Mouse (Mus musculus): ENCODE measurements around the gene Tube1.

The Tube1 gene

DNA sequence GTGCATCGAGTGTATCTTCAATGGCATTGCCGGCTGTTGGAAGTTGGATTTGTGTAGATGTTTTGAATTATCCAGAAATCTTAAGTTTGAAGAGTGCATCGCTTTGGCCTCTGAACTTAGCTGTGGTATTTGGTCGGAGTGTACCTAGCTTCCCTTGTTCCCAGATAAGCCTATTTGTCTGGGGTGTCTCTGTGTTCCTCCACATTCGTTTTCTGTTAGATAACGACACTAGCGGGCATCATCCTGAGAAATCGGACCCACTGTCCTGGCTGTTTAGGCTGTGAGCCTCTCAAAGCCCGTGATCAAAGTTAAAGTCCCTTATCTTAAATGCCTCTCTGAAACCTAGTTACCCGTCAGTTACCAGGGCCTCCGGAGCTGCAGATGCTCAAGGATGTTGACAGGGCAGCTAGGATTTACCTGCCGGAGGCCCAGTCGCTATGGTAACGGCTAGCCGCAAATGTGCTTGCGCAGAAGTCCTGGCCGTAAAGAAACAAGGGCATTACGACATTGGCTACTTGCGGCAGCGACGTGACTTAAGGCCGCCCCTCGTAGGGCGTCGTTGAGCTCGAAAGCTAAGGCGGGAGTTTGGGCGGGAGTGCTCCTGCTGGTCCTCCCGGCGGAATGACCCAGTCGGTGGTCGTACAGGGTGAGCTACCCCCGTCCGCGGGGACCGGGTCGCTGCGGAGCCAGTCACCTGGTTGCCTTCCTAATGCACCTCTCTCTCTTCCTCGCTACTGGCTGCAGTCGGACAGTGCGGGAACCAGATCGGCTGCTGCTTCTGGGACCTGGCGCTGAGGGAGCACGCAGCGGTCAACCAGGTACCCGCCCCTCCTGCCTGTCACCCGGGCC, at the start of gene Tube1, which contains the start of gene Fam229b:
Gene Tube1 (plus strand): TSS at position 515 of the 849 bp plus-strand sequence.
Gene Fam229b (minus strand): TSS at position 453 of the 849 bp plus-strand sequence.
- DNase-seq: peak; percentile 88

DNA sequence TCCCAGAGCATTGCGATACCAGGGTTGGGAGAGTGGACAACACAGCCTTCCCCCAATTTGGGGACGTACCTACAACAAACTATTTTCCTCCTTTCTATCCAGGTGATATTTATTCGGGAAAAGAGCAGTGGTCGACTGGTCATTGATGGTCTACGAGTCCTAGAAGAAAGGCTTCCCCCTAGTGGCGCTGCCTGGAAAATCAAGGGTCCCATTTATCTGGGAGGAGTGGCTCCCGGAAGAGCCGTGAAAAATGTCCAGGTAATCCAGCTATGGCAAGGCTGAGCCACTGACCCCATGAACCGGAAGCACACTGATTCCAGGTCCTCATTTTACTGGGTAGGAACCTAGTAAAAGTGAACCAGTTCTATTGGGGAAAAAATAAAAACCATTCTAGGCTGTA, 36.8 kb upstream of the Tube1 start:
- DNase-seq: peak; percentile 45

DNA sequence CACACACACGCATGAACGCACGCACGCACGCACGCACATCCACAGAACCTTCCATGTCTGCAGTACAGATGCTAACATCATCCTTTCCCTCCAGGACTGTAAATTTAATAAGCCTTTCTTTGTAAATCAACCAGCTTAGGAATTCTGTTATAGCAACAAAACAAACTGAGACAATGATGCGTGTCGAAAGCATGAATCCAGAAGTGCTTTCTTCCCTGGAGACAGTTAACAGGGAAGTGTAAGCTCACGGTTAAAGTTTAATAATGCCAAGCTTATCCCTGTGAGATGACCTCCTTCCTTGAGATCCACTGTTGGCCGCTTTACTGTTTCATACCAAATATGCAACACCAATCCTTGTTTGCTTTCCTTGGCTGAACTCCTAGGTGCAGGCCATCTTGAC, 35.0 kb upstream of the Tube1 start:
- no peak for DNase-seq

DNA sequence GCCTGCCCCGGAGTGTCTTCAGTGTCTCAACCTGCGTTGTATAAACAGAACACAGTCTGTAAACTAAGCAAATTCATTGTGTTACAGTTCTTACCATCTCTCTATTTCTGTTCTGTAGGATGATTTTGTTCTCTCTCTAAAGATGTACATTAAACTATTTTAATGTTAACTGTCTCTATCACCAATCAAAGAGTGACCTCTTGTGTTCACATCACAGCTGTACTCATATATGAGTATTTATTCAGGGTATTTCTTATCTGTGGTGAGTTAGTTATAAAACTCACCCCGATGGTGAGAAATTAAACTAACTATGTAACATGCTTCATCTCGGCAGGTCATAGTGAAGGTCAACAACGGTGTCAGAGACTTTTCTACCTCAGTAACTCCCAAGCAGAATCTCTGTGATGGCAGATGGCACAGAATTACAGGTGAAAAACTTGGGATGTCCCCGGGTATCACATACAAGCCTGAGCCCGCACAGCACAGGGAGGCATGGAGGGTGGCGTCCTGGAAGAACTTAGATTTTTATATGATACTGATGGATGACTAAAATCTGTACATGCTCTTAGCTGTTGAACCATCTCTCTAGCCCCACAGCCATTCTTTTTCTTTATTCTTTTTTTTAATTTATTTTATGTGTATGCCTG, 28.9 kb upstream of the Tube1 start:
- no peak for DNase-seq

DNA sequence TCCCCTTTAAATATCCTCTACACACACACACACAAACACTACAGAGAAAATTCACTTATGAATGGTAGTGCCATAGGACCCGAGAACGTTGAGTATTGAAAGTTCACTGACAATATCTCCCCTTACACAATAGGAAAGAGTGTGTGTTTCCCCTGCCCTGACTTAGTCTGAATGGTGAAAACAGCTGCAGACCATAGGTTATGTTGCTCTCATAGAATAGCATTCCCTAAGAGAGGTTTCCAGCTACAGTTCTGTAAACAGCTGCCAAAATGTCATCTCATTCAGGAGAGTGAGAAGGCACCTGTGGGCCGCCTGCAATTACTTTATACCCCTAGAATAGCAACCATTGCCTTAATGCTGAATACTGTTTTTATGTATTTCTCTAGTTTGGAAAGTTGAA, 27.4 kb upstream of the Tube1 start:
- no peak for DNase-seq

DNA sequence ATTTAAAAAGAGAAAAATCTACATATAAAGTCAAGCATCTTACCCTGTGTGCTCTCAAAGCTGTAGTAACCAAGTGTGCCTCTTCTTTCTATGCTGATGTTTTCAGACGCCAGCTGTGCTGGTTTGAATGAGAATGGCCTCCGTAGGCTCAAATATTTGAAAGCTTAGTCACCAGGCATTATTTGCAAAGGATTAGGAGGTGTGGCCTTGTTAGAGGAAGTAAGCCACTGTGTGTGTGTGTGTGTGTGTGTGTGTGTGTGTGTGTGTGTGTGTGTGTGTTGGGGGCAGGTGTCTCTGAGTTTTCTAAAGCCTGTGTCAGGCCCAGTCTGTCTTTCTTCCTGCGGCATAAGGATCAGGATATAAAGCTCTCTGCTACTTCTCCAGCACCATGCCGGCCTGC, 26.8 kb upstream of the Tube1 start:
- no peak for DNase-seq

DNA sequence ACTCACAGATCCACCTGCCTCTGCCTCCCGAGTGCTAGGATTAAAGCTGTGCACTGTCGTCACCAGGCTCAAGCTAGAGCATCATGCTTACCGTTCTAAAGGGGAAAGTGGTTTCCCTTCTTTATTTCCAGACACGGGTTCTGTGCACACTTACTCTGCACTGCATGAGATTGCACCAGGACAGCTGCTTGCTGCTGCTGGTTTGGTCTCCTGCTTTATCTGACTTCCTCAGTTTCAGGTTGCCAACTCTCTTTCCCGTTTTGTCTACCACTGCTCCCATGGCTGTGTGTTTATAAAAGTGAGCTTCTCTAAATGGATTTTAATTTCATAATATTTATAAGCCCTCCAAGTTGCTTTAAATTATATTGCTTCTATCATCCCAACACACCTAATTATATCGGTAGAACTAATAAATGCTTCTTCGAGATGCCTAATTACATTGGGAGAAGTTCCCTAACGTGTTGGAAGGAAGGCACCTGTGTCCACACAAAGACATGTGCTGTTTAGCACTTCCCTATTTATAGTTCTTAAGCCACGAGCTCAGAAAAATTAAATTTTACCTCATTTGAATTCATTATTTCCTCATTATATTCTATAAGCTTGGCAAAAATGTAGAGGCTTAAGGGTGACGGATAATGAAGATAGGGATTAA, 24.8 kb upstream of the Tube1 start:
- no peak for DNase-seq

DNA sequence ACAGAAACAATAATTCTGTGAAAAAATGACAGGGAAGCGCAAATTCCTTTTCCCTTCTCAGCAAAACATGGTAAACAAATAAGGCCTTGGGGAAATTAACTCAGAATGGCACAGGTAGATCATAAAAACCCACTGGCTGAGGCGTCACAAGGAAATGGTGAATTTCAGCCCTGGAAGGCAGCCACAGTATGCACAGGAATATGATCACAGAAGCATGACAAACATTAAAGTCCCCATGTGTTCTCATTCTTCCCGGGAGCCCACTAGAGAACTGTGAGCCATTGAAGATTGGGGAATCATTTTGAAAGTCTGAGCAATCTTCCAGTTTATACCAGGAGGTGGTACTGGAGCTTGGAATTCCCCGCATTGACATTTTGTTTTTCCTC, 24.3 kb upstream of the Tube1 start:
- no peak for DNase-seq

DNA sequence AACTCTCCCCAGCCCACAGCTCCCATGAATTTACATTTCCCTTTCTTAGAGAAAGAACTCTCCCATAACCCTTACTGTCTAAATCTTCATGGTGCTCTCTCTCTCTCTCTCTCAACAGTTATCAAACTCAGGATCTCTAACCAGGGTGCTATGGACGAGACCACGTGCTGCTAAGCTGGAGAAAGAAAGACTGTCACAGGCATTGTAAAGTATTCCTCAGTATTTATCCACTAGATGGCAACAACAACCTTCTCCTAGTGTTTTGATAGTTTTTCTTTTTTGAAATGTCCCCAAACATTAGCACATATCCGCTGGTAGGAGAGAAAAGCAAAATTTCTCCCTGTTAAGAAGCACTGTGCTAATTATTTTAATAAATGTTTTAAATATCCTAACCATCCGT, 12.4 kb upstream of the Tube1 start:
- no peak for DNase-seq

DNA sequence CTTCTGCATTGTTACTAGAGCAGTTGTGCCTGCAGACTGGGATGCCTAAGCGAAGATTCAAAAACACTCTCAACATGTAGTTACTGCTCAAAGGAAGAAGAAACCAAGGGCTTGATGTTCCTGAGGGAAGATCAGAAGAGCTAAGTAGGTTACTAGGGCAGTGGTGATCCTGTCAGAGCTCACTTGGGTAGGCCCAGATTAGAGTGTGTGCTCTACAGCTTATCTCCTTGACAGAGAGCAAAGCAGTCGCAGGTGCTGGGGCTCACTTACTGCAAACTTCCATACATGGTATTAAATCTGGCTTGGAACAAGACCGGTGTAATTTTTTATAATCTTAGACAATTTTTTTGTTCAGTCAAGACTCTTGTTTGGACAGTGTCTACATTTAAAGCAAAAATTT, 4.0 kb downstream of the Tube1 start:
- DNase-seq: no peak

DNA sequence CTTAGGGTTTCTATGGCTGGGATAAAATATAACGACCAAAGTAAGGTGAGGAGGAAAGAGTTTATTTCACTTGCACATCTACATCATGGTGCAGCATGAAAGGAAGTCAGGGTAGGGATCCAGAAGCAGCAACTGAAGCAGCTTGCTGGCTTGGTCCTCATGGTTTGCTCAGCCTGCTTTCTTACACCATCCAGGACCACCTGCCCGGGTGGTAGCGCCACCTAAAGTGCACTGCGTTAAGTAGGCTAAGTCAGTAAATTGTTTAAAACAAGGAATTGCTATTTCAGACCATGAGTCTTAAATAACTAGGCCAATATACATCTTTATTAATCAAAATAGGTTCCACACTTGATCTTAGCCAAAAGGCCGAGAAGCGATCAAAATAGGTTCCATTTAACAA, 5.0 kb downstream of the Tube1 start:
- no peak for DNase-seq

DNA sequence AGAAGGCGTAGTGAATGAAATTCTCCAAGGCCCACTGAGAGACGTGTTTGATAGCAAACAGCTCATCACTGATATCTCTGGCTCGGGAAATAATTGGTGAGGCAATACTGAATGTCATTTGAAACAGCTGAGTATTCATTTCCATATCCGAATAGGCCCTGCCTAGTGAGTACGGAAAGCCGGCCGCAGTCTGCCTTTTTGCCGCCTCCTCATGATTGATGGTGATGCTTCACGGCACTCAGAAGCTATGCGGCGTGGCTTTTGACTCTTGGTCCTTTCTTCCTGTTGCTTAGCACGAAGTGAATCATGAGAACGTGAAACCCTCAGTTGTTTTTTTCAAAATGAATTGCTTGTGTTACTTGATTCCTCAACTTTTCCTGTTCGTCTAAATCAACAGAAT, 7.1 kb downstream of the Tube1 start:
- no peak for DNase-seq

DNA sequence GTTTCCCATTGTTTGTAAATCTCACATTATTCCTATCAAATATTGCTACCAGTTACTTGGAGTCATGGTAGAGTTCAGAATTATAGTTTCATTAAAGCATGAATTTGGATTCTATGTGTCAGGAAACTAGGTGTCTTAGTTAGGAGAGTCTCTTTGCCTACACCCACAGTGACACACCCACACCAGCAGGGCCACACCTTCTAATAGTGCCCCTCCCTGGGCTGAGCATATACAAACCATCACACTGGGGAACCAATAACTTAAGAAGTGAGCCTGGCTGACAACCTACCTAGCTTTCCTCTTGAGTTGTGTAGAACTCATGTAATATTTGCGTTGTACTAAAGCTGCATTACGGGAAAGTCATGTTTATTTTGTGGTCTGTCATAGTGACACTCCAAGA, 7.6 kb downstream of the Tube1 start:
- DNase-seq: no peak

DNA sequence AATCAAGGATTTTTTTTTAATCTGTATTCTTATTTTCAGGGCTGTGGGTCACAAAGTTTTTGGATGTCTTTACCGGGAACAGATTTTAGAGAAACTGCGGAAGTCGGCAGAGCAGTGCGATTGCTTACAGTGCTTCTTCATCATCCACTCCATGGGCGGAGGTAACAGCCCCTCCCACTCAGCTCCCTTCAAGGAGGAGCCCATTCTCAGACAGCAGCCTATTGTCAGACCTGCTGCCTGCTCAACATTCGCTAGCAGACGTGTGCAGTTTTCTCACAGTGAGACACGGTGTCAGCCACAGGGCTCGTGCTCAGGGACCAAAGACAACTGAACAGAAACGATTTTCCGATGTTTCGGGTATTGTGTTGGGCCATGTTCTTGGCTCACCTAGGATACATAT, 8.4 kb downstream of the Tube1 start:
- DNase-seq: no peak

DNA sequence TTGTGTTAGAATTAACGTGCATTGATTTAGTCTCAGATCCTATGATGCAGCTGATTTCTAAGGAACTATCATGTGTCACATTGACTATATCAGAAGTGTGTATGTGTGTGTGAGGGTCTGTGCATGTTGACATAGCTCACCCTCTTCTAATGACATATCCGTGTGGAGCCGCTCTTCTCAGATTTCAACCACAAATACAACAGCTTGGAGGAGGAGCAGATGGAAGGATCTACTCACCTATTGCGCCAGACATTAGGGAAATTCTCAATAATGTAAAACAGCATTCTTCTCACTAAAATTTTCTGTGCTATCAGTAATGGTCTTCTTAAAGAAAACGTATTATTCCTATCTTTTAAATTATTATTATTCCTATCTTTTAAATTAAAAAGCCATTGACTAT, 22.9 kb downstream of the Tube1 start:
- no peak for DNase-seq

DNA sequence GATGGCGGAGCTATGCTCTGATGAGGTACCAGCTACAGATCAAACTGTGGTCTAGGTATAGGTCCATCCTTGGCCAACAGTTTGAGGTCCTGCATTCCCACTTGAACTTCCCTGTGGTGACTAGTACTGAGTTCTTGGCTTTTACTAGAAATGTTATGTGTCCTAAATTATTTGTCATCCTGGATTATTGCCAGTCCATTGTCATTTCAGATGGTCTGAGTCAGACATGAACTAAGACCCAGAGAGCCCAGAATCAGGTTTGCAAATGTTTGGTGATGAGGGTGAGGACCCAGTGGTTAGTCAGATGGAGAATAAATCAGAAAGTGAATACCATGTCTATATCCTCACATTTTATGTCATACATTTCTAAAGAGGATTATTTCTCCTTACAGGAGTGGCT, 23.5 kb downstream of the Tube1 start:
- no peak for DNase-seq

DNA sequence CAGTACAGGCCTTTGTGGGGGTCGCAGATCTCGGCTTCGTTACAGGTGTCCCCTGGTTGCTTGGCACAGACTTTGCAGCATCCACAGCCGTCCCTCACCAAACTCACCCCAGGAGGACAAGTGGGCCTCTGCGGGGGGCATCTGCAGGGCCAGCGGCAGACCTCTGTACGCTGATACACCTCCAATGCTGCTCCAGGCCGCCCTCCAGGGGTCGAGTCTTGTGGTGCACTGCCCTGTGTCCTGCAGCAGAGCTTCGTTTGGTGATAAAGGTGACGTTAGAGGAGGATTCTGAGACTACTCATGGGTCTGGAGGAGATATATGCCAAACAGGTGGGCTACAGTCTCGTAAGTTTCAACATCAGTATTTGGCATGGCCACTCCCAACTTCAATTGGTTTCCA, 24.5 kb downstream of the Tube1 start:
- no peak for DNase-seq

DNA sequence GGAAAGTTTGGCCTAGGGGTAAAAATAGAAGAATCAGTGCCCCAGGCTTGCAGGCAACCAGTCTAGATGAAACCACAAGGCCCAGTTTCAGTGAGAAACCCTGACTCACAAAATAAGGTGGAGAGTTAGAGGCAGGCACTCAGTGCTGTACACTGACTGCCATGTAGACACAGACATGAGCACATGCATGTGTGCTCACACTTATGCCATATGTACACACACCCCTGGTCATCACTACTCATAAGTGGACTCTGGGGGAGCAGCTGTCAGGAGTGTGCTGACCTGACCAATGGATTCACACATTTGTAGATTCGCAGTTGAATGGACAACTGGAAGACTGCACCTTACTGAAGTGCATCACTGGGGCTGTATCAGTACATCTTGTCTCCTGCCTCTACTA, 27.6 kb downstream of the Tube1 start:
- no peak for DNase-seq

DNA sequence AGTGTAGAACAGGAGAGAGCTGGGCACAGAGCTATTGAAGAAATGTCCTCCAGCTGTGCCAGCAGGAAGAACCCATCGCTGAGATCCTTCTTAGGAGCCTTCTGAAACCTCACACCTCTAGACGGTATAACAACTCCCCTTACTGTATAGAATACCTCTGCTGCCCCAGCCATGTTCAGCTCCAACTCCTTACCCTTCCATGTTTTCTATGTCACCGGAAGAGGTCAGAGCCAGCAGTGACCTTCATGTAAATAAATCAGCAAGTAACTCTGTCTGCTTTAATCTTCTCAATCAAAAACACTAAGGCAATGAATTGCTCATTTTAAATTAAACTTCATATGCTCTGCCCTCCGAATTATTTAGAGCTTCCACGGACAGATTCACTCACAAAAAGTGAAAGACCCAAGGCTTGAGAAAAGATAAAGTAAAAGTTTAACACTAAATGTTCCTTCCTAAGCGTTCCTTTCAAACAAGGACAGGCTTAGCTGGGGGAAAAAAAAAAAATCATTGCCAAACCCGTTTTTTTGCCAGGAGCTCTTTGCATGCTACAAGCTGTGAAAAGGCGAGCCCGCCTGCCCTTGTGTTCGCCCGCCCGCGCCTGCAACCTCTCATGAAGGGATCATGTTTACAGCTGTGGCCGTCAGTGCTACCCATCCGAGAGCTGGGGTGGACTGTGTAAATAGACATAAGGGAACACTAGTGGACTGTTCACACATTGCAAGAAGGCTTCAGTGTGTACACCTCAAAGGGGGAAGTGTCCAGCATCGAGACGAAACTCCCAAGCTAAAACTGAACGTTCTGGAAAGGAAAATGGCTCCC, 29.1 kb downstream of the Tube1 start:
- DNase-seq: no peak

DNA sequence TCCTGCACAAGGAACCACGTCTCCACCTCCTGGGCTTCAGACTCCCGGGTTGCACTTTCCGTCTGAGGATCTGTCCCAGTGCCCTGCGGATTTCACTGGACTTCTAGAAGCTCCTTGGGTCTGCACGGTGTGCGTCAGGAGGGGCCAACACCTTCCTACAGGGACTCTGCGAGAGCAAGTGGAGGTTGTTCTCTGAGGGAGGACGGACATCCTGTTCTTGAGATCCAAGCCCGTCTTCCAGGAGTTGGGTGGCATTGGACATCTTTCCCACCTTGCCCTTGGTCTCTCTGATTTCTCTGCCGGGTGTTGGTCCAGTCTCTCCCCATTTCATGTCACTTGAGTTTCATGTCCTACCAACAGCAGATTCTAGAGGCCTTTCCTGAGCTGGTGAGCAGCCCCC, 29.9 kb downstream of the Tube1 start, which contains the start of gene Ccn6:
Gene Ccn6 (minus strand): TSS at position 101 of the 400 bp plus-strand sequence.
- DNase-seq: no peak

DNA sequence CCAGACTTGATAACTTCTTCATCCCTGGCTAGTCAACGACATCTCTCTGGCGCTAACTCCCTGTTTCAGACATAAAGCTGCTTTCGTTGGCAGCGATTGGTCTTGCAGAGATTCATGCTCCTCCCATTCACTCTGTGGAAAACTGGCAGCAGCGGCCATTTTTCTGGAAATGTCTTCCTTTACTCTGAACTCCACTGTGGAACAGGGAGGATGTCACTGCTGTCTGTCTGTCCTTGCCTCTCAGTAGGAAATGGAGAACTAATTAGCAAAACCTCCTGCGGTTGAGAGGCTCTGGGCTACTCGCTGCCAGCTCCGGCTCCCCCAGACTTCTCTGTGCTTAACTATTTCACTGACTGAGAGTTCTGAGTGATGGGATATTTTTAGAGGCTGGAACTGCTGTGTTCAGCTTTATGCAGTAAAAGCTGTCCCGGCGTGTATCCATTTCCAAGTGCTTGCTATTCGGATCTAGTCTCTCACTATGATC, 31.9 kb downstream of the Tube1 start:
- DNase-seq: peak; percentile 32

DNA sequence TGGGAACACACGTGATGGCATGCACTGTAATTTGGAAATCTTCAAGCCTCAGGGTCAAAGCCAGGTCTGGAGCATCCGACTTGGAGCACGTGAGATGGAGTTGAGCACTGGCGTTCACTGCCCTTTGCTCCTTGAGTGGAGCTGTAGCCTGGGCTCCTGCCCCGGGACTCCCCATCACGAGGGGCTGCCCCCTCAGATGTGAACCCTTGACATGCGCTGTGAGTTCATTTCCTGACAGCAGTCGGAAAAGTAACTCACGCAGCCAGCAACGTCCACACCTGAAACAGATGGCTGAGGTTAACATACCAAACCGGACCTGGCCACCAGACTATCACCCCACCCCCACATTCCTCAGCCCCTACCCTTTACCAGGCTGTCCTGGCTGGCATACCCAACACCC, 33.8 kb downstream of the Tube1 start:
- no peak for DNase-seq

DNA sequence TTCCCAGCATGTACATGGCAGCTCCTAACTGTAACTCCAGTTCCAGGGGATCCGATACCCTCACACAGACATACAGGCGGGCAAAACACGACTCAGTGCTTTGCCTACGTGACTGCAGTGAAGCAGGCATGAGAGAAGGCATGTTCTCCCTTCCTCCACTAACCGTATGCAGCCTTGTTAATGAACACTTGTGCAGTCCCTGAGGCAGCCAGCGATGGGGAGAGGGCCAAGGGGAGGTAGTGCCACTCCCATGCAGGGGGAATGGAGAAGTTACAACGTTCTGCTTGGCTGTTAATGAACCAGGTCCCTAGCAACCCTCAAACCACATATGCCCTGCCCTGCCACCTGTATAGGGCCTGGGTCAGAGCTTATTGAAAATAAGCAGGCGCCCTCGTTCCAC, 35.9 kb downstream of the Tube1 start:
- DNase-seq: no peak
